ENCODE assay signal across 8 mouse cellular contexts in the genomic region with DNA sequence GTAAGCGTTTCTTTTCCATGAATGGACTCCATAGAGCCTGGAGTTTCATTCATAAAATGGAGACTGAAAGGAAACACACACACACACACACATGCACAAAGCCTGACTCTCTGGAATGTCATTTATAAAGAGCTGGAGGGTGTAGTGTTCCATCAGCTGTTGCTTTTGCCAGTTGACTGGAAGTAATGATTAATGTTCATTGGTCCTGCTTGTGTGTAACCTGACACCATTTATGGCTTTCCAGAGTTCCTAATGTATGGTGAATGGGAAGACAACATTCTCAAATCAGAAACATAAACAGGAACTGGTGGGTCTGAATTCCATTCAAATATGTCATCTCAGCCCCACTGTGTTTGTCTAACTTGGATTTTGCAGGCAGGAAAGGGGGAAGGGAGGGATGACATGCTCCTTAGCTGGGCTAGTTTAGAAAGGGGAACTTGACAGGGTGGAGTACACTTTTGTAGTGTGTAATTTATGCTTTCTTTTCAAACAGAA.
DNase-seq lines count a peak whose midpoint lies in the region; ATAC-seq and TF ChIP-seq lines count a peak whose summit lies in the region.

No protein-coding gene starts in this region.

- CTCF ChIA-PET in Patski (lab: Charles Lee), result interaction anchor here (0.8 to 1.0 kb wide), 2 partner anchors 9 to 10 kb away, joined by 3 read pairs; no protein-coding TSS in a partner anchor

- peak overlapping the region; percentile 43; the same call in 1 of the 2 replicates for H3K27ac ChIP-seq in embryonic facial prominence, embryonic 12.5 days
- H3K27ac ChIP-seq in hindbrain, embryonic 16.5 days (ENCODE audit: low read depth, low read length), result no peak overlapping the region
- no peak overlapping the region for H3K27ac ChIP-seq in midbrain, embryonic 13.5 days

- 7% methylated on average over 1 of the region's 1 CpGs for WGBS in embryonic facial prominence, embryonic 12.5 days
- 12% methylated on average over 1 of the region's 1 CpGs for WGBS in hindbrain, embryonic 16.5 days
- 24% methylated on average over 1 of the region's 1 CpGs for WGBS in midbrain, embryonic 13.5 days

- H3K4me2 ChIP-seq in embryonic facial prominence, embryonic 12.5 days (replicated peaks), result no peak overlapping the region
- no peak overlapping the region for H3K4me2 ChIP-seq in hindbrain, embryonic 16.5 days (ENCODE audit: low read length)
- no peak overlapping the region for H3K4me2 ChIP-seq in midbrain, embryonic 13.5 days (replicated peaks)

- peak; percentile 93 for ATAC-seq in Patski
- peak; percentile 90 for ATAC-seq in embryonic facial prominence, embryonic 12.5 days (ENCODE audit: insufficient number of reproducible peaks, insufficient read depth, low FRiP score, low TSS enrichment)
- ATAC-seq in hindbrain, embryonic 16.5 days, result peak; percentile 34; the same call in 1 of the 2 replicates
- peak; percentile 85 for ATAC-seq in midbrain, embryonic 13.5 days

- peak; percentile 19 for DNase-seq in Patski (ENCODE audit: low read depth, low spot score)
- DNase-seq in layer of hippocampus, adult 9-10 months (ENCODE audit: low spot score), result no peak
- no peak for DNase-seq in adrenal gland, postnatal 36 days
- no peak for DNase-seq in adrenal gland, adult 2 months
- no peak for DNase-seq in right cerebral cortex, adult 2 months (ENCODE audit: low spot score in 2 of 2)

- TF ChIP-seq CTCF in Patski (IDR thresholded peaks at IDR 0.05), result no peak

- no peaks in the 10 kb centered on the region for H3K36me3 ChIP-seq in embryonic facial prominence, embryonic 12.5 days
- no peaks in the 10 kb centered on the region for H3K36me3 ChIP-seq in hindbrain, embryonic 16.5 days (ENCODE audit: control insufficient read depth, insufficient read depth, low read length)
- H3K36me3 ChIP-seq in midbrain, embryonic 13.5 days, result no peaks in the 10 kb centered on the region

- no peaks in the 10 kb centered on the region for H3K27me3 ChIP-seq in Patski
- H3K27me3 ChIP-seq in embryonic facial prominence, embryonic 12.5 days, result no peaks in the 10 kb centered on the region
- no peaks in the 10 kb centered on the region for H3K27me3 ChIP-seq in hindbrain, embryonic 16.5 days (replicated peaks; ENCODE audit: control insufficient read depth, insufficient read depth, low read length)
- no peaks in the 10 kb centered on the region for H3K27me3 ChIP-seq in midbrain, embryonic 13.5 days

- H3K9ac ChIP-seq in embryonic facial prominence, embryonic 12.5 days, result no peak overlapping the region
- no peak overlapping the region for H3K9ac ChIP-seq in hindbrain, embryonic 16.5 days (ENCODE audit: low read depth, low read length)
- H3K9ac ChIP-seq in midbrain, embryonic 13.5 days (replicated peaks), result no peak overlapping the region

- no peak overlapping the region for H3K4me3 ChIP-seq in embryonic facial prominence, embryonic 12.5 days
- H3K4me3 ChIP-seq in hindbrain, embryonic 16.5 days (ENCODE audit: low read length), result no peak overlapping the region
- H3K4me3 ChIP-seq in midbrain, embryonic 13.5 days (replicated peaks), result no peak overlapping the region

- peaks cover 6% of the 10 kb centered on the region; the same call in 1 of the 2 replicates for H3K4me1 ChIP-seq in embryonic facial prominence, embryonic 12.5 days
- H3K4me1 ChIP-seq in hindbrain, embryonic 16.5 days (ENCODE audit: control insufficient read depth, insufficient read depth, low read depth, low read length), result no peaks in the 10 kb centered on the region
- peaks cover 4% of the 10 kb centered on the region; the same call in 1 of the 2 replicates for H3K4me1 ChIP-seq in midbrain, embryonic 13.5 days (replicated peaks)

- POLR2A ChIA-PET in Patski (lab: Charles Lee), result interaction anchor here (0.6 kb wide), 1 partner anchor 8 kb away, joined by 3 read pairs; no protein-coding TSS in a partner anchor

- H3K9me3 ChIP-seq in embryonic facial prominence, embryonic 12.5 days, result no peaks in the 10 kb centered on the region
- H3K9me3 ChIP-seq in hindbrain, embryonic 16.5 days (ENCODE audit: control insufficient read depth, low read length), result no peaks in the 10 kb centered on the region
- no peaks in the 10 kb centered on the region for H3K9me3 ChIP-seq in midbrain, embryonic 13.5 days

- in situ Hi-C loops in Patski (cut with MboI; ENCODE audit: low pct_unique_long_range_greater_than_20kb), result no loop called here

Comparison
In these comparisons a context has a peak if more than half of its experiments do, and no peak if none do; other contexts are left out.
1. ATAC-seq: peak in every context shown above with its lines; median percentile 93 in Patski; 90 in embryonic facial prominence, embryonic 12.5 days; 85 in midbrain, embryonic 13.5 days; 34 in hindbrain, embryonic 16.5 days.